Mouse (Mus musculus): ENCODE measurements around the gene Rps11. TPM values are rescaled to one million over a fixed set of nuclear protein-coding genes. Genes with fewer than 3 reads are reported as not detected.

Gene Rps11
- total RNA-seq, 2 experiments from 2014 or later = 1,705 to 3,773 TPM

Other genes starting within 250 kb of the Rps11 start
Only the 30 nearest of the 33 such genes appear.
- gene Fuz, start 228.4 kb downstream of the Rps11 start, total RNA-seq (2014; fragmentation: Nextera tagmentation) = 12.0 and 19.8 TPM in 2 replicates
- gene Fuz, start 228.4 kb downstream of the Rps11 start, total RNA-seq (2017) = 14.2 and 18.3 TPM in 2 replicates
- 95.3 and 104 TPM in 2 replicates for gene Ap2a1, start 194.9 kb downstream of the Rps11 start, total RNA-seq (2014; fragmentation: Nextera tagmentation)
- 23.8 and 37.1 TPM in 2 replicates for gene Ap2a1, start 194.9 kb downstream of the Rps11 start, total RNA-seq (2017)
- not detected in 2 replicates for gene Tsks, start 181.2 kb downstream of the Rps11 start, total RNA-seq (2014; fragmentation: Nextera tagmentation)
- not detected in 2 replicates for gene Tsks, start 181.2 kb downstream of the Rps11 start, total RNA-seq (2017)
- 4.1 and 11.5 TPM in 2 replicates for gene Cpt1c, start 149.6 kb downstream of the Rps11 start, total RNA-seq (2014; fragmentation: Nextera tagmentation)
- gene Cpt1c, start 149.6 kb downstream of the Rps11 start, total RNA-seq (2017) = 0.91 and 1.3 TPM in 2 replicates
- gene Prmt1, start 137.9 kb downstream of the Rps11 start, total RNA-seq (2014; fragmentation: Nextera tagmentation) = 160 and 230 TPM in 2 replicates
- gene Prmt1, start 137.9 kb downstream of the Rps11 start, total RNA-seq (2017) = 132 and 171 TPM in 2 replicates
- gene Irf3, start 126.8 kb downstream of the Rps11 start, total RNA-seq (2014; fragmentation: Nextera tagmentation) = 80.4 and 150 TPM in 2 replicates
- gene Irf3, start 126.8 kb downstream of the Rps11 start, total RNA-seq (2017) = 84.3 and 104 TPM in 2 replicates
- gene Bcl2l12, start 125.7 kb downstream of the Rps11 start, total RNA-seq (2014; fragmentation: Nextera tagmentation) = 37.2 and 42.7 TPM in 2 replicates
- gene Bcl2l12, start 125.7 kb downstream of the Rps11 start, total RNA-seq (2017) = 15.5 and 25.6 TPM in 2 replicates
- gene Scaf1, start 108.1 kb downstream of the Rps11 start, total RNA-seq (2014; fragmentation: Nextera tagmentation) = 33.0 and 46.3 TPM in 2 replicates
- 7.2 and 10.2 TPM in 2 replicates for gene Scaf1, start 108.1 kb downstream of the Rps11 start, total RNA-seq (2017)
- 1.4 and 1.7 TPM in 2 replicates for gene Rras, start 106.5 kb downstream of the Rps11 start, total RNA-seq (2014; fragmentation: Nextera tagmentation)
- gene Rras, start 106.5 kb downstream of the Rps11 start, total RNA-seq (2017) = 1.3 and 1.6 TPM in 2 replicates
- 26.6 and 28.7 TPM in 2 replicates for gene Prr12, start 71.6 kb downstream of the Rps11 start, total RNA-seq (2014; fragmentation: Nextera tagmentation)
- 1.9 and 2.1 TPM in 2 replicates for gene Prr12, start 71.6 kb downstream of the Rps11 start, total RNA-seq (2017)
- 27.8 and 55.1 TPM in 2 replicates for gene Nosip, start 62.0 kb downstream of the Rps11 start, total RNA-seq (2014; fragmentation: Nextera tagmentation)
- gene Nosip, start 62.0 kb downstream of the Rps11 start, total RNA-seq (2017) = 40.9 and 48.3 TPM in 2 replicates
- gene Prrg2, start 61.8 kb downstream of the Rps11 start, total RNA-seq (2014; fragmentation: Nextera tagmentation) = 4.3 and 4.7 TPM in 2 replicates
- gene Prrg2, start 61.8 kb downstream of the Rps11 start, total RNA-seq (2017) = 3.5 and 6.2 TPM in 2 replicates
- gene Rcn3, start 32.2 kb downstream of the Rps11 start, total RNA-seq (2014; fragmentation: Nextera tagmentation) = 7.6 and 15.6 TPM in 2 replicates
- 16.7 and 23.0 TPM in 2 replicates for gene Rcn3, start 32.2 kb downstream of the Rps11 start, total RNA-seq (2017)
- gene Fcgrt, start 20.6 kb downstream of the Rps11 start, total RNA-seq (2014; fragmentation: Nextera tagmentation) = 0.82 TPM in 1 of 2 replicates, not detected in the other
- gene Fcgrt, start 20.6 kb downstream of the Rps11 start, total RNA-seq (2017) = 1.1 and 1.8 TPM in 2 replicates
- 4,705 and 4,844 TPM in 2 replicates for gene Rpl13a, start 4.3 kb upstream of the Rps11 start, total RNA-seq (2014; fragmentation: Nextera tagmentation)
- gene Rpl13a, start 4.3 kb upstream of the Rps11 start, total RNA-seq (2017) = 4,178 and 4,889 TPM in 2 replicates
- not detected in 2 replicates for gene Gm45713, start 11.8 kb upstream of the Rps11 start, total RNA-seq (2014; fragmentation: Nextera tagmentation)
- gene Gm45713, start 11.8 kb upstream of the Rps11 start, total RNA-seq (2017) = 0.61 TPM in 1 of 2 replicates, not detected in the other
- 35.8 and 48.2 TPM in 2 replicates for gene Flt3l, start 12.0 kb upstream of the Rps11 start, total RNA-seq (2014; fragmentation: Nextera tagmentation)
- gene Flt3l, start 12.0 kb upstream of the Rps11 start, total RNA-seq (2017) = 8.5 and 23.5 TPM in 2 replicates
- 135 and 148 TPM in 2 replicates for gene Pih1d1, start 29.9 kb upstream of the Rps11 start, total RNA-seq (2014; fragmentation: Nextera tagmentation)
- gene Pih1d1, start 29.9 kb upstream of the Rps11 start, total RNA-seq (2017) = 39.0 and 61.3 TPM in 2 replicates
- 69.0 and 84.8 TPM in 2 replicates for gene Aldh16a1, start 30.1 kb upstream of the Rps11 start, total RNA-seq (2014; fragmentation: Nextera tagmentation)
- gene Aldh16a1, start 30.1 kb upstream of the Rps11 start, total RNA-seq (2017) = 19.1 and 22.1 TPM in 2 replicates
- gene Slc17a7, start 39.5 kb upstream of the Rps11 start, total RNA-seq (2014; fragmentation: Nextera tagmentation) = not detected in 2 replicates
- not detected in 2 replicates for gene Slc17a7, start 39.5 kb upstream of the Rps11 start, total RNA-seq (2017)
- gene Gfy, start 55.1 kb upstream of the Rps11 start, total RNA-seq (2014; fragmentation: Nextera tagmentation) = not detected in 2 replicates
- gene Gfy, start 55.1 kb upstream of the Rps11 start, total RNA-seq (2017) = 1.9 TPM in 1 of 2 replicates, not detected in the other
- not detected in 2 replicates for gene Pth2, start 56.6 kb upstream of the Rps11 start, total RNA-seq (2014; fragmentation: Nextera tagmentation)
- gene Pth2, start 56.6 kb upstream of the Rps11 start, total RNA-seq (2017) = not detected in 2 replicates
- 0.89 and 2.0 TPM in 2 replicates for gene Ccdc155, start 80.5 kb upstream of the Rps11 start, total RNA-seq (2014; fragmentation: Nextera tagmentation)
- gene Ccdc155, start 80.5 kb upstream of the Rps11 start, total RNA-seq (2017) = 0.52 and 1.1 TPM in 2 replicates
- 32.2 and 40.5 TPM in 2 replicates for gene Dkkl1, start 87.7 kb upstream of the Rps11 start, total RNA-seq (2014; fragmentation: Nextera tagmentation)
- gene Dkkl1, start 87.7 kb upstream of the Rps11 start, total RNA-seq (2017) = 16.4 and 32.1 TPM in 2 replicates
- gene Tead2, start 91.3 kb upstream of the Rps11 start, total RNA-seq (2014; fragmentation: Nextera tagmentation) = not detected in 2 replicates
- gene Tead2, start 91.3 kb upstream of the Rps11 start, total RNA-seq (2017) = not detected in 2 replicates
- gene Cd37, start 114.7 kb upstream of the Rps11 start, total RNA-seq (2014; fragmentation: Nextera tagmentation) = 83.5 and 91.4 TPM in 2 replicates
- 27.2 and 28.4 TPM in 2 replicates for gene Cd37, start 114.7 kb upstream of the Rps11 start, total RNA-seq (2017)
- not detected in 2 replicates for gene Slc6a16, start 116.6 kb upstream of the Rps11 start, total RNA-seq (2014; fragmentation: Nextera tagmentation)
- not detected in 2 replicates for gene Slc6a16, start 116.6 kb upstream of the Rps11 start, total RNA-seq (2017)
- gene Slc6a21, start 153.1 kb upstream of the Rps11 start, total RNA-seq (2014; fragmentation: Nextera tagmentation) = not detected in 2 replicates
- not detected in 2 replicates for gene Slc6a21, start 153.1 kb upstream of the Rps11 start, total RNA-seq (2017)
- gene Trpm4, start 209.3 kb upstream of the Rps11 start, total RNA-seq (2014; fragmentation: Nextera tagmentation) = 0.22 and 0.54 TPM in 2 replicates
- gene Trpm4, start 209.3 kb upstream of the Rps11 start, total RNA-seq (2017) = 0.11 TPM in 1 of 2 replicates, not detected in the other
- not detected in 2 replicates for gene Hrc, start 210.9 kb upstream of the Rps11 start, total RNA-seq (2014; fragmentation: Nextera tagmentation)
- gene Hrc, start 210.9 kb upstream of the Rps11 start, total RNA-seq (2017) = not detected in 2 replicates